Mouse (Mus musculus): ENCODE measurements at regions not wholly inside any gene's neighbourhood (a gene's known extent, or its start where the extent isn't known, plus 50 kb on each side); places are given as distances from the start of the nearest gene placed in this dataset.

- Histone ChIP-seq H3K27me3 (ENCODE audit: control insufficient read depth, insufficient read depth, low read length) (no peaks in the 10 kb centered on the region), H3K9ac (ENCODE audit: low read length) (no peak overlapping the region), H3K4me1 (ENCODE audit: control insufficient read depth, insufficient read depth, low read length) (no peaks in the 10 kb centered on the region), H3K27ac (ENCODE audit: low read length) (no peak overlapping the region), H3K36me3 (ENCODE audit: control insufficient read depth, insufficient read depth) (no peaks in the 10 kb centered on the region), H3K4me3 (ENCODE audit: low read length) (no peak overlapping the region), H3K4me2 (ENCODE audit: low read depth, low read length) (no peak overlapping the region), H3K9me3 (replicated peaks; ENCODE audit: control insufficient read depth, low read length) (no peaks in the 10 kb centered on the region)
- ATAC-seq (replicated peaks; ENCODE audit: extremely low read depth, insufficient read depth, low FRiP score), result no peak
- 84% methylated on average over 1 of the region's 1 CpGs for WGBS
Observed at GRCm38 (mm10) chr4:48766458-48766857, 103.1 kb downstream of the Cavin4 start.

GRCm38 (mm10) chr4:48770403-48770953, 107.2 kb downstream of the Cavin4 start:
- H3K9me3 ChIP-seq (replicated peaks; ENCODE audit: control insufficient read depth, low read length), result no peaks in the 10 kb centered on the region
- WGBS, result 58% methylated on average over 3 of the region's 3 CpGs
- H3K36me3 ChIP-seq (ENCODE audit: control insufficient read depth, insufficient read depth), result no peaks in the 10 kb centered on the region
- no peak overlapping the region for H3K27ac ChIP-seq (ENCODE audit: low read length)
- ATAC-seq (replicated peaks; ENCODE audit: extremely low read depth, insufficient read depth, low FRiP score), result no peak
- no peaks in the 10 kb centered on the region for H3K27me3 ChIP-seq (ENCODE audit: control insufficient read depth, insufficient read depth, low read length)
- H3K4me3 ChIP-seq (ENCODE audit: low read length), result no peak overlapping the region
- H3K4me2 ChIP-seq (ENCODE audit: low read depth, low read length), result no peak overlapping the region
- H3K9ac ChIP-seq (ENCODE audit: low read length), result no peak overlapping the region
- H3K4me1 ChIP-seq (ENCODE audit: control insufficient read depth, insufficient read depth, low read length), result no peaks in the 10 kb centered on the region

- Histone ChIP-seq H3K27me3 (ENCODE audit: control insufficient read depth, insufficient read depth, low read length) (no peaks in the 10 kb centered on the region), H3K4me2 (ENCODE audit: low read depth, low read length) (0 out of 2 replicates have a peak overlapping the region, but pooled peaks have one; percentile 5), H3K36me3 (ENCODE audit: control insufficient read depth, insufficient read depth) (no peaks in the 10 kb centered on the region), H3K9me3 (replicated peaks; ENCODE audit: control insufficient read depth, low read length) (no peaks in the 10 kb centered on the region), H3K9ac (ENCODE audit: low read length) (no peak overlapping the region), H3K4me3 (ENCODE audit: low read length) (no peak overlapping the region), H3K4me1 (ENCODE audit: control insufficient read depth, insufficient read depth, low read length) (no peaks in the 10 kb centered on the region), H3K27ac (ENCODE audit: low read length) (no peak overlapping the region)
- no peak for ATAC-seq (replicated peaks; ENCODE audit: extremely low read depth, insufficient read depth, low FRiP score)
- 36% methylated on average over 14 of the region's 14 CpGs for WGBS
Observed at GRCm38 (mm10) chr4:48770954-48771665, 107.8 kb downstream of the Cavin4 start.

GRCm38 (mm10) chr4:48771836-48772235, 108.5 kb downstream of the Cavin4 start:
- H3K4me3 ChIP-seq (ENCODE audit: low read length), result no peak overlapping the region
- no peaks in the 10 kb centered on the region for H3K36me3 ChIP-seq (ENCODE audit: control insufficient read depth, insufficient read depth)
- H3K9ac ChIP-seq (ENCODE audit: low read length), result no peak overlapping the region
- no peaks in the 10 kb centered on the region for H3K9me3 ChIP-seq (replicated peaks; ENCODE audit: control insufficient read depth, low read length)
- no peak overlapping the region for H3K27ac ChIP-seq (ENCODE audit: low read length)
- no peak overlapping the region for H3K4me2 ChIP-seq (ENCODE audit: low read depth, low read length)
- ATAC-seq (replicated peaks; ENCODE audit: extremely low read depth, insufficient read depth, low FRiP score), result no peak
- 58% methylated on average over 8 of the region's 8 CpGs for WGBS
- H3K27me3 ChIP-seq (ENCODE audit: control insufficient read depth, insufficient read depth, low read length), result no peaks in the 10 kb centered on the region
- no peaks in the 10 kb centered on the region for H3K4me1 ChIP-seq (ENCODE audit: control insufficient read depth, insufficient read depth, low read length)

- no peak overlapping the region for H3K9ac ChIP-seq (ENCODE audit: low read length)
- H3K9me3 ChIP-seq (replicated peaks; ENCODE audit: control insufficient read depth, low read length), result no peaks in the 10 kb centered on the region
- H3K4me3 ChIP-seq (ENCODE audit: low read length), result no peak overlapping the region
- no peak overlapping the region for H3K4me2 ChIP-seq (ENCODE audit: low read depth, low read length)
- peaks cover 2% of the 10 kb centered on the region; the same call in 1 of the 2 replicates for H3K4me1 ChIP-seq (ENCODE audit: control insufficient read depth, insufficient read depth, low read length)
- H3K27me3 ChIP-seq (ENCODE audit: control insufficient read depth, insufficient read depth, low read length), result no peaks in the 10 kb centered on the region
- H3K36me3 ChIP-seq (ENCODE audit: control insufficient read depth, insufficient read depth), result no peaks in the 10 kb centered on the region
- H3K27ac ChIP-seq (ENCODE audit: low read length), result no peak overlapping the region
- WGBS, result 72% methylated on average over 12 of the region's 12 CpGs
- no peak for ATAC-seq (replicated peaks; ENCODE audit: extremely low read depth, insufficient read depth, low FRiP score)
Observed at GRCm38 (mm10) chr4:48779202-48779905, 116.0 kb downstream of the Cavin4 start.

- Histone ChIP-seq H3K4me3 (ENCODE audit: low read length) (no peak overlapping the region), H3K27ac (ENCODE audit: low read length) (no peak overlapping the region), H3K4me1 (ENCODE audit: control insufficient read depth, insufficient read depth, low read length) (peaks cover 2% of the 10 kb centered on the region; the same call in 1 of the 2 replicates), H3K36me3 (ENCODE audit: control insufficient read depth, insufficient read depth) (no peaks in the 10 kb centered on the region), H3K27me3 (ENCODE audit: control insufficient read depth, insufficient read depth, low read length) (no peaks in the 10 kb centered on the region), H3K9me3 (replicated peaks; ENCODE audit: control insufficient read depth, low read length) (no peaks in the 10 kb centered on the region), H3K4me2 (ENCODE audit: low read depth, low read length) (no peak overlapping the region), H3K9ac (ENCODE audit: low read length) (no peak overlapping the region)
- no peak for ATAC-seq (replicated peaks; ENCODE audit: extremely low read depth, insufficient read depth, low FRiP score)
- WGBS, result 80% methylated on average over 2 of the region's 2 CpGs
Observed at GRCm38 (mm10) chr4:48779955-48780354, 116.6 kb downstream of the Cavin4 start.

- Histone ChIP-seq H3K4me2 (ENCODE audit: low read depth, low read length) (no peak overlapping the region), H3K27ac (ENCODE audit: low read length) (no peak overlapping the region), H3K4me3 (ENCODE audit: low read length) (no peak overlapping the region), H3K9ac (ENCODE audit: low read length) (no peak overlapping the region), H3K36me3 (ENCODE audit: control insufficient read depth, insufficient read depth) (no peaks in the 10 kb centered on the region), H3K4me1 (ENCODE audit: control insufficient read depth, insufficient read depth, low read length) (peaks cover 2% of the 10 kb centered on the region; the same call in 1 of the 2 replicates), H3K27me3 (ENCODE audit: control insufficient read depth, insufficient read depth, low read length) (no peaks in the 10 kb centered on the region), H3K9me3 (replicated peaks; ENCODE audit: control insufficient read depth, low read length) (no peaks in the 10 kb centered on the region)
- ATAC-seq (replicated peaks; ENCODE audit: extremely low read depth, insufficient read depth, low FRiP score), result no peak
- 63% methylated on average over 4 of the region's 4 CpGs for WGBS
Observed at GRCm38 (mm10) chr4:48781099-48781498, 117.8 kb downstream of the Cavin4 start.

GRCm38 (mm10) chr4:48782686-48783085, 119.4 kb downstream of the Cavin4 start:
- Histone ChIP-seq H3K4me1 (ENCODE audit: control insufficient read depth, insufficient read depth, low read length) (peaks cover 2% of the 10 kb centered on the region; the same call in 1 of the 2 replicates), H3K4me2 (ENCODE audit: low read depth, low read length) (no peak overlapping the region), H3K36me3 (ENCODE audit: control insufficient read depth, insufficient read depth) (no peaks in the 10 kb centered on the region), H3K27me3 (ENCODE audit: control insufficient read depth, insufficient read depth, low read length) (no peaks in the 10 kb centered on the region), H3K9me3 (replicated peaks; ENCODE audit: control insufficient read depth, low read length) (no peaks in the 10 kb centered on the region), H3K27ac (ENCODE audit: low read length) (no peak overlapping the region), H3K9ac (ENCODE audit: low read length) (no peak overlapping the region), H3K4me3 (ENCODE audit: low read length) (no peak overlapping the region)
- no peak for ATAC-seq (replicated peaks; ENCODE audit: extremely low read depth, insufficient read depth, low FRiP score)
- WGBS, result 68% methylated on average over 3 of the region's 3 CpGs

GRCm38 (mm10) chr4:48791096-48791495, 127.8 kb downstream of the Cavin4 start:
- Histone ChIP-seq H3K4me2 (ENCODE audit: low read depth, low read length) (no peak overlapping the region), H3K27me3 (ENCODE audit: control insufficient read depth, insufficient read depth, low read length) (no peaks in the 10 kb centered on the region), H3K36me3 (ENCODE audit: control insufficient read depth, insufficient read depth) (no peaks in the 10 kb centered on the region), H3K4me1 (ENCODE audit: control insufficient read depth, insufficient read depth, low read length) (no peaks in the 10 kb centered on the region), H3K27ac (ENCODE audit: low read length) (no peak overlapping the region), H3K9ac (ENCODE audit: low read length) (no peak overlapping the region), H3K4me3 (ENCODE audit: low read length) (no peak overlapping the region), H3K9me3 (replicated peaks; ENCODE audit: control insufficient read depth, low read length) (no peaks in the 10 kb centered on the region)
- no peak for ATAC-seq (replicated peaks; ENCODE audit: extremely low read depth, insufficient read depth, low FRiP score)
- WGBS, result 74% methylated on average over 4 of the region's 4 CpGs
